Mouse (Mus musculus): ENCODE data around the gene Rps8. TPM values are rescaled to one million over a fixed set of nuclear protein-coding genes. Genes with fewer than 3 reads are reported as not detected.

The Rps8 gene
- polyA plus RNA-seq (2017; shearing (Covaris generic)) = 478 TPM

GRCm38 (mm10) chr4:117155792-117156355 lies at the start of gene Rps8:
TSS of gene Rps8 (minus strand) at chr4:117156243.

GRCm38 (mm10) chr4:117181863-117182758 lies 26.1 kb upstream of the Rps8 start, which contains the start of gene Kif2c:
TSS of gene Kif2c (minus strand) at chr4:117182639.

GRCm38 (mm10) chr4:117133817-117134600 lies 22.0 kb downstream of the Rps8 start, which contains the start of gene Plk3:
TSS of gene Plk3 (minus strand) at chr4:117133963.

GRCm38 (mm10) chr4:117126675-117127290 lies 29.3 kb downstream of the Rps8 start, which contains the start of gene Tctex1d4:
TSS of gene Tctex1d4 (plus strand) at chr4:117126794.

GRCm38 (mm10) chr4:117125348-117125909 lies 30.6 kb downstream of the Rps8 start, which contains the start of gene Btbd19:
TSS of gene Btbd19 (minus strand) at chr4:117125725.

Other genes starting within 250 kb of the Rps8 start
- gene Urod, start 161.8 kb downstream of the Rps8 start, polyA plus RNA-seq (2017; shearing (Covaris generic)) = 107 TPM
- 11.1 TPM for gene Hectd3, start 160.9 kb downstream of the Rps8 start, polyA plus RNA-seq (2017; shearing (Covaris generic))
- 32.8 TPM for gene Eif2b3, start 136.8 kb downstream of the Rps8 start, polyA plus RNA-seq (2017; shearing (Covaris generic))
- gene Ptch2, start 60.2 kb downstream of the Rps8 start, polyA plus RNA-seq (2017; shearing (Covaris generic)) = 0.35 TPM
- gene Btbd19, start 30.5 kb downstream of the Rps8 start, polyA plus RNA-seq (2017; shearing (Covaris generic)) = 61.4 TPM
- 1.4 TPM for gene Tctex1d4, start 29.4 kb downstream of the Rps8 start, polyA plus RNA-seq (2017; shearing (Covaris generic))
- gene Plk3, start 22.3 kb downstream of the Rps8 start, polyA plus RNA-seq (2017; shearing (Covaris generic)) = 3.1 TPM
- 3.7 TPM for gene Kif2c, start 26.4 kb upstream of the Rps8 start, polyA plus RNA-seq (2017; shearing (Covaris generic))
- 1.1 TPM for gene Tmem53, start 95.7 kb upstream of the Rps8 start, polyA plus RNA-seq (2017; shearing (Covaris generic))
- gene Armh1, start 95.9 kb upstream of the Rps8 start, polyA plus RNA-seq (2017; shearing (Covaris generic)) = not detected

All from inflammation-experienced regulatory T-cells, adult 16 weeks (primary cell).